Mouse (Mus musculus): ENCODE data around the gene Zfp365. TPM values are rescaled to one million over a fixed set of nuclear protein-coding genes. Genes with fewer than 3 reads are reported as not detected.

Gene Zfp365
- 62.5 and 67.8 TPM in 2 replicates for polyA plus RNA-seq (2021; fragmentation: Nextera tagmentation)
- long read RNA-seq, experiment 1, full-length matches to known transcripts = 103 of 213 reads
- long read RNA-seq, experiment 1, partial matches to known transcripts = 24 of 213 reads
- long read RNA-seq, experiment 1, other reads (novel, unspliced or antisense) = 86 of 213 reads
- long read RNA-seq, experiment 2, full-length matches to known transcripts = 805 of 932 reads
- long read RNA-seq, experiment 2, partial matches to known transcripts = 109 of 932 reads
- long read RNA-seq, experiment 2, other reads (novel, unspliced or antisense) = 18 of 932 reads

DNA sequence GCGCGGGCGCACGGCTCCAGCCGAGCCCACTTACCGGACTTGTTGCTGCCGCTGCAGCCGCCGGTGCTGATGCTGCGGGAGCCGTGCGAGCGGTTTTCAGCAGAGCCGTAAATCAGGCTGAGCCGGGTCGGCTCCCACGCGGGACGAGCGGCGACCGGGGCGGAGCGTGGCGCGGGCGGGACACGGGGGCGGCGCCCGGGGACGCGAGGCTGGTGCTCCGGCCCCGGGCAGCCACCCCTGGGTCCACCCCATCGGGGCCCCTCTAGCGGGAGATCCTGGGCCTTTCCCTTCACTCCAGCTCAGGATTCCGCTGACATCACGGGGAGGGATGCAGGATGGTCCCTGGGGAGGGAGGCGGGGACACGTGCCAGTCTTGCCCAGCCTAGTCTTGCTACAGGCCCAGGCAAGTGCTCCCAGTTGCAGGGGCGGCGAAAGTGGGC is at the start of gene Zfp365:
Gene Zfp365 (minus strand): TSS at position 326 of the 440 bp plus-strand sequence.

Other genes starting within 250 kb of the Zfp365 start
- 0.87 and 1.2 TPM in 2 replicates for gene Rtkn2, start 66.9 kb upstream of the Zfp365 start, polyA plus RNA-seq (2021; fragmentation: Nextera tagmentation)